Mouse (Mus musculus) induced T-regulatory cell, adult 2 months (primary cell): Measurements from ENCODE around the gene Rtkn2.

Source experiments
- DNase-seq: peaks from one replicate; pipeline ENCODE4 v3.0.0-alpha.2; 2012; ENCODE audit warnings: low read depth

The Rtkn2 gene

DNA sequence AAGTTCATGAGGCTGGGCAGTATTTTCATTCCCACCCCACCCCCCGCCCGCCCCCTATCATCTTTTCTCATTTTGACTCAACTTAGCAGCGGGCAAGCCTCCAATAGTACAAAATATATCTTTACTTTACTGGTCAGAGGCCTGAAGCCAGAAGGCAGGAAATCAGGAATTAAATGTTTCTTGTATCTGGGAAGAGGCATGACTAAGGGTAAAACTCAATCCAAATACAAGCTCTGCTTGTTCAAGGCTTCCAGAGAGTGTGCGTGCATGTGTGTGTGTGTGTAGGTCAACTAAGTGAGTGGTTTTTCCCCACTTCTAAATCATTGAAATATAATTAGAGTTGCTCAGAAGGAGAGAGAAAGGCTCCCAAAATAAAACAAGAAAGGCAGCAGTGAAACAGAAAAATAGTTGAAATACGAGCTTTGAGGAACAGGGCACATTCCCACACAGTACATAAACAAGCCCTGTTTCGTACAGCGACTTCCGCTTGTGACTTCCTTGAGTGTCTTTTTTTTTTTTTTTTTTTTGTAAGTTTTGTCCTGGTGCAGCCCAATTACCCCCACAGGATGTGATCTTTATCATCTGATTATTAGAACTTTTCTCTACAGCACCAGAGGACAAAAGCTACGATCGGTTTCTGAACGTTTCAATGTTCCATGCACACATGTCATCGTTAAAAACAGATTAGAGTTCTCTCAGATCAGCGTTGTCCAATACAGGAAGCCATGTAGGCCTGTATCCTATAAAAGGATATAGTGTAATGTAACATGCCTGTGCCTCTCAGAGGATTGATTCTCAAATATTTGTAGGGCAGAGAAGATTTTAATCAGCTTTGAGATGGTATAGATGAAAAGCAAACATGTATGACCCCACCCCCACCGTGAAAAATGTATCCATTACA is 125.8 kb downstream of the Rtkn2 start:
- DNase-seq, result peak; percentile 80

DNA sequence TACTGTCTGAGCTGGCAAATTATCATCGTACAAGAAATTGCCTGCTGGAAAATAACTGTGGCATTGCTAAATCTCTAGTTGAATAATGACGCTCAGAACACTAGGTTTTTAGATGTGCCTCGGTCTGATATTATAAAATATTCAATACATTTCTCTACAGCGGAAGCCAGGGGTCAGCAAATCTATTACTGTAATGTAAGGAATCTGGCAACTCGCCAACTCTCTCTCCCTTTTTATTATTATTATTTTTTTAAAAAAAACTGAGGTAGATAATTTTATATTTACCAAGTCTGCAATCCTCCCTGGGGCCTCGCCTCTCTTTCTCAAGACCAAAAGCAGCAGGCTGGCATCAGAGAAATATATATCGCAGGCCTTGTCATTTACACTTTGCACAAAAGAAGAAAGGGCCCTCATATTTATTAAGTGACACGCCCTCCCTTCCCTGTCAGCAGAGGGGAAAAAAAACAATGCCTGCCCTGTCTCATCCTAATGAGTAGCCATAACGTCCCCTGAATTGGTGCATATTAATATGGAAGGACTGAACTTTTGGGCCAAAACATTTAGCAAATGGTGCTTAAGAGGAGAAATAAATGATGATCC is 127.1 kb downstream of the Rtkn2 start:
- no peak for DNase-seq

DNA sequence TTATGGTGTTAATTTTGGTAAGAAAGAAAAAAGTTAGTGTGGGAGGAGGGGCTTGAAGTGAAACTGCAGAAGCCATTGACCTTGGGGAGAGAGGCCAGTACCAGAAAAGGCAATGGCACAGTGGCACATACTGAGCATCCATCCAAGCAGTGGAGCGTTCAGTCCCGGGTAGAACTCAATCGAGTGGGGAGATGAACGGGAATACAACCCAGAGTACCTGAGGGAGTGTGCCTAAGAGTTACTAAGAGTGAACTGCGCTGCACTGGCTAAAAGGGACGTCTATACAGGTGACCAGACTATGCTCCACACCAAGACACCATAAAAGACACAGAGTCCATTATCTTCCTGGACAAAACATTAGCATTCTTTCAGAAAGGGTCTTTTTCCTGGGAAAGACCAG is 128.3 kb downstream of the Rtkn2 start:
- DNase-seq, result no peak
